Comparison of ENCODE assay signal across 22 mouse cellular contexts in genomic region chr11:5325217-5325616, GRCm38 (mm10).
DNase-seq lines count a peak whose midpoint lies in the region; ATAC-seq and TF ChIP-seq lines count a peak whose summit lies in the region.
"Had no signal": no experiment of that assay in that cellular context is flagged by ENCODE, and none has a peak within 500 bp of the region (broad histone marks: within the 10 kb centered on the region; RNA-seq: fewer than 3 reads in every experiment).

No protein-coding gene starts in this region.

- no peaks in the 10 kb centered on the region for H3K79me2 ChIP-seq in CH12.LX (replicated peaks; ENCODE audit: control insufficient read depth, extremely low read depth, insufficient read depth, poor library complexity, severe bottlenecking)

- TF ChIP-seq CTCF in CH12.LX (conservative IDR thresholded peaks at IDR 0.05 in 1 of 2, IDR thresholded peaks at IDR 0.05 in 1 of 2; ENCODE audit: low read depth in 2 of 2, low read length in 2 of 2), result peak in 1 of 2 experiments; percentile 9; a peak in 1 of 4 replicates
- TF ChIP-seq CTCF in ES-Bruce4 (IDR thresholded peaks at IDR 0.05; ENCODE audit: low read depth, low read length), result no peak

- no peak overlapping the region for H3K9ac ChIP-seq in CH12.LX (ENCODE audit: insufficient read depth, low read depth)
- no peak overlapping the region for H3K9ac ChIP-seq in ES-Bruce4 (ENCODE audit: low read depth, poor library complexity, severe bottlenecking)
- no peak overlapping the region for H3K9ac ChIP-seq in ES-E14 (ENCODE audit: insufficient read depth, low read depth, low read length, poor library complexity, severe bottlenecking)
- H3K9ac ChIP-seq: embryonic facial prominence, embryonic 12.5 days; forebrain, embryonic 12.5 days had no signal

- H3K4me2 ChIP-seq in CH12.LX (ENCODE audit: insufficient read depth, low read depth, poor library complexity, severe bottlenecking), result no peak overlapping the region
- H3K4me2 ChIP-seq: embryonic facial prominence, embryonic 12.5 days; forebrain, embryonic 12.5 days had no signal

- no peak for TF ChIP-seq RAD21 in CH12.LX (IDR thresholded peaks at IDR 0.05; ENCODE audit: low read depth, low read length)

- H3K9me3 ChIP-seq in CH12.LX (replicated peaks; ENCODE audit: low read length) (no peaks in the 10 kb centered on the region), ES-Bruce4 (replicated peaks; ENCODE audit: control insufficient read depth, insufficient read depth, low read length, poor library complexity, severe bottlenecking) (no peaks in the 10 kb centered on the region), ES-E14 (ENCODE audit: control insufficient read depth, insufficient read depth, low read depth, low read length) (no peaks in the 10 kb centered on the region)
- H3K9me3 ChIP-seq: embryonic facial prominence, embryonic 10.5 days; embryonic facial prominence, embryonic 12.5 days; forebrain, embryonic 10.5 days; forebrain, embryonic 12.5 days had no signal

- dilution Hi-C loops in CH12.LX (cut with MboI; ENCODE audit: extremely low pct_ligation_motif_present, extremely low pct_unique_long_range_greater_than_20kb, low sequenced_read_pairs), result no loop called here

- TF ChIP-seq POLR2A in CH12.LX (IDR thresholded peaks at IDR 0.05; ENCODE audit: low read depth, low read length) (no peak), ES-Bruce4 (IDR thresholded peaks at IDR 0.05; ENCODE audit: insufficient read depth, low read length) (no peak)

- in situ Hi-C loops in CH12.LX (cut with MboI; ENCODE audit: low pct_ligation_motif_present, low pct_unique_long_range_greater_than_20kb, low sequenced_read_pairs), result no loop called here
- in situ Hi-C loops in ES-E14 (cut with MboI; ENCODE audit: low sequenced_read_pairs in 2 of 2, unreplicated experiment in 2 of 2), result no loop called here

- TF ChIP-seq EP300 in CH12.LX (IDR thresholded peaks at IDR 0.05; ENCODE audit: low read length), result no peak; the same call in 1 of the 2 replicates
- no peak for TF ChIP-seq EP300 in ES-Bruce4 (IDR thresholded peaks at IDR 0.05; ENCODE audit: insufficient read depth, low read depth, low read length)

- ATAC-seq in erythroblast, adult 5-6 weeks (replicated peaks; ENCODE audit: low FRiP score, poor library complexity, severe bottlenecking), result no peak
- ATAC-seq: forebrain, embryonic 14.5 days; forebrain, embryonic 16.5 days had no signal

- H3K4me1 ChIP-seq in CH12.LX (ENCODE audit: control insufficient read depth in 1 of 2, insufficient read depth in 2 of 2) (peaks cover 2 to 26% of the 10 kb centered on the region in 2 experiments; a peak in 3 of 4 replicates), ES-Bruce4 (ENCODE audit: control insufficient read depth, insufficient read depth, low read length) (no peaks in the 10 kb centered on the region), ES-E14 (ENCODE audit: control insufficient read depth in 2 of 2, insufficient read depth in 2 of 2, low read length in 2 of 2, poor library complexity in 1 of 2) (peaks cover 6 to 9% of the 10 kb centered on the region in 2 experiments)

- H3K36me3 ChIP-seq in CH12.LX (replicated peaks in 1 of 2; ENCODE audit: control insufficient read depth in 1 of 2, insufficient read depth in 1 of 2, low read length in 1 of 2) (peaks cover 0 to 3% of the 10 kb centered on the region in 2 experiments), ES-Bruce4 (ENCODE audit: control insufficient read depth, insufficient read depth, low read length, poor library complexity, severe bottlenecking) (peaks cover 2% of the 10 kb centered on the region), ES-E14 (ENCODE audit: control insufficient read depth, insufficient read depth, low read length, poor library complexity, severe bottlenecking) (peaks cover 2% of the 10 kb centered on the region; the same call in 1 of the 2 replicates)
- H3K36me3 ChIP-seq: embryonic facial prominence, embryonic 12.5 days had no signal

- H3K4me3 ChIP-seq in CH12.LX (replicated peaks in 1 of 3; ENCODE audit: low read depth in 2 of 3, low read length in 2 of 3, poor library complexity in 1 of 3) (no peak overlapping the region), ES-Bruce4 (ENCODE audit: low read depth, low read length) (no peak overlapping the region), ES-E14 (ENCODE audit: insufficient read depth in 1 of 2, low read depth in 1 of 2, low read length in 2 of 2, poor library complexity in 1 of 2, severe bottlenecking in 1 of 2) (no peak overlapping the region)
- H3K4me3 ChIP-seq: embryonic facial prominence, embryonic 10.5 days; embryonic facial prominence, embryonic 12.5 days; erythroblast, embryonic 14.5 days; forebrain, embryonic 10.5 days; forebrain, embryonic 12.5 days had no signal

- H3K27me3 ChIP-seq in CH12.LX (replicated peaks) (no peaks in the 10 kb centered on the region), ES-Bruce4 (ENCODE audit: control insufficient read depth, insufficient read depth, low read length, poor library complexity, severe bottlenecking) (no peaks in the 10 kb centered on the region)
- H3K27me3 ChIP-seq: embryonic facial prominence, embryonic 12.5 days; forebrain, embryonic 12.5 days had no signal

- H3K27ac ChIP-seq in CH12.LX (ENCODE audit: insufficient read depth, low read depth), result no peak overlapping the region
- peak overlapping the region; percentile 44; the same call in 1 of the 2 replicates for H3K27ac ChIP-seq in ES-Bruce4 (ENCODE audit: insufficient read depth, low read length)
- peak overlapping the region; percentile 69; the same call in 1 of the 2 replicates for H3K27ac ChIP-seq in ES-E14 (ENCODE audit: insufficient read depth, low read depth, low read length, poor library complexity, severe bottlenecking)
- H3K27ac ChIP-seq: embryonic facial prominence, embryonic 10.5 days; embryonic facial prominence, embryonic 12.5 days; forebrain, embryonic 10.5 days; forebrain, embryonic 12.5 days had no signal

- DNase-seq in CH12.LX (ENCODE audit: extremely low read depth), result no peak
- DNase-seq in ES-E14 (ENCODE audit: low read depth, low spot score), result no peak
- peak; percentile 32 for DNase-seq in ZHBTc4 (ENCODE audit: low read depth, low spot score)
- no peak for DNase-seq in spleen, postnatal 36 days (ENCODE audit: low spot score in 2 of 2)
- no peak for DNase-seq in testis, postnatal 10 days (ENCODE audit: low spot score)
- DNase-seq: adrenal gland, adult 2 months; adrenal gland, postnatal 10 days; adrenal gland, postnatal 25 days; cerebellum, adult 11 months; cerebellum, adult 18-20 months; cerebellum, adult 8-10 months; cerebellum, adult 9-11 months; cerebellum, postnatal 25 days had no signal

TF ChIP-seq in CH12.LX, 34 proteins besides CTCF, POLR2A, EP300 and RAD21:
- TF ChIP-seq ETS1 (conservative IDR thresholded peaks at IDR 0.05; ENCODE audit: low read depth, low read length) (peak; percentile 13; the same call in 1 of the 2 replicates), ZMIZ1 (IDR thresholded peaks at IDR 0.05; ENCODE audit: low read depth, low read length) (no peak), MAFK (IDR thresholded peaks at IDR 0.05; ENCODE audit: insufficient replicate concordance, low read length) (peak; percentile 83), IRF4 (IDR thresholded peaks at IDR 0.05; ENCODE audit: low read depth, low read length) (peak; percentile 83), BHLHE40 (IDR thresholded peaks at IDR 0.05; ENCODE audit: low read depth, low read length) (peak; percentile 88), JUN (IDR thresholded peaks at IDR 0.05; ENCODE audit: insufficient read depth, low read depth, low read length) (peak; percentile 64; the same call in 1 of the 2 replicates), MAX (IDR thresholded peaks at IDR 0.05; ENCODE audit: low read length) (no peak), POLR2AphosphoS2 (IDR thresholded peaks at IDR 0.05; ENCODE audit: low read depth, low read length) (no peak), ZNF384 (IDR thresholded peaks at IDR 0.05; ENCODE audit: low read depth, low read length) (peak; percentile 16; the same call in 1 of the 2 replicates), JUND (conservative IDR thresholded peaks at IDR 0.05; ENCODE audit: low read depth, low read length) (peak; percentile 82), SMC3 (IDR thresholded peaks at IDR 0.05; ENCODE audit: low read depth, low read length) (no peak), MEF2A (IDR thresholded peaks at IDR 0.05; ENCODE audit: borderline replicate concordance, low read depth, low read length) (no peak), USF2 (conservative IDR thresholded peaks at IDR 0.05; ENCODE audit: low read depth, low read length) (no peak), MAZ (IDR thresholded peaks at IDR 0.05; ENCODE audit: low read depth, low read length) (no peak), SIN3A (IDR thresholded peaks at IDR 0.05; ENCODE audit: low read length) (no peak)

TF ChIP-seq in ES-E14, 5 proteins besides CTCF, POLR2A, EP300 and RAD21:
- TF ChIP-seq MAFK (IDR thresholded peaks at IDR 0.05; ENCODE audit: insufficient read depth, low read depth, low read length) (peak; percentile 64; the same call in 1 of the 2 replicates), ZC3H11A (IDR thresholded peaks at IDR 0.05; ENCODE audit: borderline replicate concordance, low read depth, low read length) (no peak)
